ENCODE assay signal across 12 mouse cellular contexts in genomic region chr19:46856780-46857179, GRCm38 (mm10).
DNase-seq lines count a peak whose midpoint lies in the region; ATAC-seq and TF ChIP-seq lines count a peak whose summit lies in the region.
"Had no signal": no experiment of that assay in that cellular context is flagged by ENCODE, and none has a peak within 500 bp of the region (broad histone marks: within the 10 kb centered on the region; RNA-seq: fewer than 3 reads in every experiment).

No protein-coding gene starts in this region.

- DNase-seq in heart, postnatal 10 days, result no peak
- DNase-seq in G1E (ENCODE audit: low spot score), result no peak
- DNase-seq in induced T-regulatory cell, adult 2 months (ENCODE audit: low read depth), result peak; percentile 34
- DNase-seq in natural killer cell, adult 2 months (ENCODE audit: low spot score in 2 of 2), result no peak
- no peak for DNase-seq in gastrocnemius, postnatal 14 days
- DNase-seq: adrenal gland, adult 8-10 months; kidney, postnatal 36 days; thymus, postnatal 4 days had no signal

- 30% methylated on average over 10 of the region's 10 CpGs for WGBS in heart, embryonic 14.5 days
- 26% methylated on average over 10 of the region's 10 CpGs for WGBS in forebrain, embryonic 12.5 days
- WGBS in intestine, postnatal 0 days, result 50% methylated on average over 10 of the region's 10 CpGs

- H3K4me3 ChIP-seq in heart, embryonic 14.5 days (ENCODE audit: control insufficient read depth in 1 of 2, insufficient read depth in 1 of 2, low read depth in 1 of 2, low read length in 2 of 2), result no peak overlapping the region
- H3K4me3 ChIP-seq in G1E (ENCODE audit: low read depth, low read length), result peak overlapping the region; percentile 52; the same call in 1 of the 2 replicates
- no peak overlapping the region for H3K4me3 ChIP-seq in forebrain, embryonic 12.5 days (replicated peaks)
- H3K4me3 ChIP-seq in intestine, postnatal 0 days (ENCODE audit: low read depth, low read length), result no peak overlapping the region

- intact Hi-C loops in heart, postnatal 10 days (cut with DNase I), result no loop called here
- intact Hi-C loops in gastrocnemius, postnatal 14 days (cut with DNase I; ENCODE audit: low total_unique reads), result no loop called here

- H3K9me3 ChIP-seq in heart, embryonic 14.5 days (ENCODE audit: control insufficient read depth, low read length), result no peaks in the 10 kb centered on the region
- no peaks in the 10 kb centered on the region for H3K9me3 ChIP-seq in G1E (replicated peaks)
- H3K9me3 ChIP-seq in forebrain, embryonic 12.5 days, result no peaks in the 10 kb centered on the region
- H3K9me3 ChIP-seq in intestine, postnatal 0 days (ENCODE audit: control insufficient read depth), result no peaks in the 10 kb centered on the region

- H3K4me1 ChIP-seq in heart, embryonic 14.5 days (ENCODE audit: control insufficient read depth in 2 of 2, insufficient read depth in 2 of 2, low read length in 2 of 2), result peaks cover 9 to 20% of the 10 kb centered on the region in 2 experiments
- H3K4me1 ChIP-seq in G1E (ENCODE audit: insufficient read depth, low read depth, low read length), result peaks cover 86% of the 10 kb centered on the region
- H3K4me1 ChIP-seq in forebrain, embryonic 12.5 days, result peaks cover 20% of the 10 kb centered on the region
- no peaks in the 10 kb centered on the region for H3K4me1 ChIP-seq in intestine, postnatal 0 days (replicated peaks; ENCODE audit: control insufficient read depth, insufficient read depth, low read length)

- no peak overlapping the region for H3K27ac ChIP-seq in heart, embryonic 14.5 days (replicated peaks in 1 of 2; ENCODE audit: control insufficient read depth in 1 of 2, insufficient read depth in 1 of 2, low read depth in 2 of 2, low read length in 2 of 2)
- peak overlapping the region; percentile 33; the same call in 1 of the 2 replicates for H3K27ac ChIP-seq in forebrain, embryonic 12.5 days
- no peak overlapping the region for H3K27ac ChIP-seq in intestine, postnatal 0 days (ENCODE audit: low read depth, low read length)

- 0 out of 2 replicates have a peak overlapping the region, but pooled peaks have one; percentile 13 for H3K4me2 ChIP-seq in heart, embryonic 14.5 days (ENCODE audit: low read length)
- peak overlapping the region; percentile 21; the same call in 1 of the 2 replicates for H3K4me2 ChIP-seq in forebrain, embryonic 12.5 days
- no peak overlapping the region for H3K4me2 ChIP-seq in intestine, postnatal 0 days (replicated peaks; ENCODE audit: low read depth)

- 0 out of 2 replicates have a peak overlapping the region, but pooled peaks have one; percentile 16 for H3K9ac ChIP-seq in heart, embryonic 14.5 days (ENCODE audit: low read length)
- H3K9ac ChIP-seq in forebrain, embryonic 12.5 days, result 0 out of 2 replicates have a peak overlapping the region, but pooled peaks have one; percentile 7
- no peak overlapping the region for H3K9ac ChIP-seq in intestine, postnatal 0 days (ENCODE audit: low read depth, low read length)

- ATAC-seq in heart, embryonic 14.5 days (ENCODE audit: insufficient number of reproducible peaks, insufficient read depth, low FRiP score, low read depth), result no peak
- ATAC-seq in G1E (ENCODE audit: extremely low read depth, insufficient number of reproducible peaks, low FRiP score, poor library complexity, severe bottlenecking), result no peak
- no peak for ATAC-seq in forebrain, embryonic 12.5 days (ENCODE audit: low FRiP score)
- ATAC-seq in intestine, postnatal 0 days, result no peak
- ATAC-seq: Patski had no signal

- TF ChIP-seq CTCF in G1E (IDR thresholded peaks at IDR 0.05; ENCODE audit: low read depth, low read length), result no peak
- no peak for TF ChIP-seq CTCF in intestine, postnatal 0 days (IDR thresholded peaks at IDR 0.05; ENCODE audit: low read depth)

- H3K27me3 ChIP-seq in heart, embryonic 14.5 days (ENCODE audit: control insufficient read depth, insufficient read depth, low read length), result no peaks in the 10 kb centered on the region
- H3K27me3 ChIP-seq in G1E (ENCODE audit: insufficient read depth, low read length), result no peaks in the 10 kb centered on the region
- H3K27me3 ChIP-seq in forebrain, embryonic 12.5 days, result no peaks in the 10 kb centered on the region
- no peaks in the 10 kb centered on the region for H3K27me3 ChIP-seq in intestine, postnatal 0 days (replicated peaks; ENCODE audit: control insufficient read depth, insufficient read depth, low read length)
- H3K27me3 ChIP-seq: Patski had no signal

- no peaks in the 10 kb centered on the region for H3K36me3 ChIP-seq in heart, embryonic 14.5 days (ENCODE audit: control insufficient read depth, insufficient read depth, low read length)
- peaks cover 85% of the 10 kb centered on the region for H3K36me3 ChIP-seq in G1E (replicated peaks)
- H3K36me3 ChIP-seq in forebrain, embryonic 12.5 days (replicated peaks), result no peaks in the 10 kb centered on the region
- H3K36me3 ChIP-seq in intestine, postnatal 0 days (ENCODE audit: control insufficient read depth, insufficient read depth), result 0 out of 2 replicates have a peak, but pooled peaks cover 5% of the 10 kb centered on the region
